Mouse (Mus musculus) midbrain, embryonic 14.5 days (tissue): ENCODE data around the gene Tmem106c. TPM values are rescaled to one million over a fixed set of nuclear protein-coding genes. Genes with fewer than 3 reads are reported as not detected.

Experiments
- ATAC-seq: fragments of 200-750 bp; cut with Nextera tagmentation; 2 replicates; pipeline ENCODE4 v1.8.0; 2017; ENCODE audit warnings: moderate number of reproducible peaks, moderate library complexity; ENCODE audit not compliant: low FRiP score, low TSS enrichment
- DNase-seq: peaks from one replicate; pipeline ENCODE4 v3.0.0-alpha.2; 2015
- H3K27ac ChIP-seq: fragments of 300-500 bp; sonication (generic); replicated peaks from 2 replicates; pipeline ENCODE4 v1.5.1; 2014; ENCODE audit warnings: mild to moderate bottlenecking, low read depth, low read length, moderate library complexity
- H3K27me3 ChIP-seq: fragments of 300-500 bp; sonication (generic); 2 replicates; pipeline ENCODE4 v1.6.1; 2014; ENCODE audit warnings: low read length, control low read depth, mixed read lengths; ENCODE audit not compliant: control insufficient read depth, insufficient read depth
- H3K36me3 ChIP-seq: fragments of 300-500 bp; sonication (generic); 2 replicates; pipeline ENCODE4 v1.6.1; 2014; ENCODE audit warnings: low read length, control low read depth; ENCODE audit not compliant: control insufficient read depth, insufficient read depth
- H3K4me1 ChIP-seq: fragments of 300-500 bp; sonication (generic); 2 replicates; pipeline ENCODE4 v1.6.1; 2014; ENCODE audit warnings: mild to moderate bottlenecking, antibody characterized with exemption, low read length, control low read depth; ENCODE audit not compliant: control insufficient read depth, insufficient read depth
- H3K4me2 ChIP-seq: fragments of 300-500 bp; sonication (generic); 2 replicates; pipeline ENCODE4 v1.6.1; 2014; ENCODE audit warnings: mild to moderate bottlenecking, low read length, moderate library complexity
- H3K4me3 ChIP-seq: fragments of 300-500 bp; sonication (generic); replicated peaks from 2 replicates; pipeline ENCODE4 v1.5.1; 2014; ENCODE audit warnings: low read depth, low read length
- H3K9ac ChIP-seq: fragments of 300-500 bp; sonication (generic); replicated peaks from 2 replicates; pipeline ENCODE4 v1.6.1; 2014; ENCODE audit warnings: mild to moderate bottlenecking, low read length, moderate library complexity
- H3K9me3 ChIP-seq: fragments of 300-500 bp; sonication (generic); 2 replicates; pipeline ENCODE4 v1.6.1; 2016; ENCODE audit warnings: low read length, control low read depth, mixed read lengths; ENCODE audit not compliant: control insufficient read depth
- WGBS: fragments of 180-500 bp; shearing (Covaris S2); extraction: QIAGEN DNeasy Blood & Tissue Kit; methylation state at CpG from one replicate; pipeline ENCODE4 v1.1.7; 2014; 5-methylcytosine and 5-hydroxymethylcytosine counted together
- polyA plus RNA-seq: library from polyadenylated mRNA; unstranded; fragments of >200 nt; fragmentation: Nextera tagmentation; extraction: Ambion mirVana; gene quantifications from 2 replicates; pipeline ENCODE4 v1.2.1, GENCODE M21; 2014

Tmem106c gene
- polyA plus RNA-seq, 1 experiment from 2014 or later: 63.6 TPM

DNA sequence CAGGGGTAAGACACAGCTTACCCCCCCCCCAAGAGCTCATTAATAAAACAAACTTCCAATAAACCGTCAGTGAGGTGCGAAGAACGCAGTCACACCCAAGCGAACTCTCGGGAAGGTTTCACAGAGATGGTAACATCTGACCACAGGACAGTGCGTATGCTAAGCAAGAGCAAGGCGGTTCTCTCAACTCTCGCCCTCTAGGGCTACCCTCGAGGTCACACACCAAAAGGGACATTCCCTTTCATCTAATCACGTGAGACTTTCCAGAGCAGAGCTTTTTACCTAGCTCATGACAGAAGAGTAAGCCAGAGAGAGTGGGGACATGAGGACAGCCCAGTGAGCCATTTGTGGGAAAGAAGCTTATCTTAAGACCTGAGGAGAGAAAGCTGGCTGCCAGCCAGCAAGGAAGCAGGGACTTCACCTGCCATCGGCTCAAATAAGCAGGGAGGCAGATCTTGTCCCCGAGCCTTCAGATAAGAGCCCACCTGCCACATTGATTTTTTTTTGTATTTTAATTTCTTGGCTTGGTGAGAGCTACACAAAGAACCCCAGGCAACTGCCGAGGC, 34.7 kb upstream of the Tmem106c start:
- Histone ChIP-seq H3K4me2 (no peak overlapping the region), H3K27me3 (no peaks in the 10 kb centered on the region), H3K4me3 (no peak overlapping the region), H3K36me3 (no peaks in the 10 kb centered on the region), H3K9ac (no peak overlapping the region), H3K4me1 (no peaks in the 10 kb centered on the region), H3K9me3 (no peaks in the 10 kb centered on the region), H3K27ac (no peak overlapping the region)
- ATAC-seq: no peak
- no peak for DNase-seq
- 66% methylated on average over 13 of the region's 13 CpGs for WGBS

DNA sequence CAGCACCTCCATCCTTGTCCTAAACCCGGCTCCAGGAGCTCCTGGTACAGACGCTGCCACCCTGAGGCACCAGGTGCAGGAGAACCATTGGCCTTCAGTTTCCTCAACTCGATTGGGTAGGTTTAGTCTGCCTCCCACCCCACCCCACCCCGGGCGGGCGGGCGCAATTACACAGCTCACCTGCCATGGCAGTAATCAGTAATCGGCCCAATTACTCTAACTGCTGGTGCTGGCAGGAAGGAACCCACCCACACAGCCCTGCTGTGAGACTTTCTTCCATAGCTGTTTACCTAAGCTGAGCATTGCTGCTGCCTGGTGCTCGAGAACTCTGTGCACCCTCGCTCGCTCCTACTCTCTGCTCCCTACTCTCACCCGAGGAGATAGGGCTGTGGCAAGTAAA, 31.6 kb upstream of the Tmem106c start:
- Histone ChIP-seq H3K36me3 (no peaks in the 10 kb centered on the region), H3K9ac (no peak overlapping the region), H3K4me3 (no peak overlapping the region), H3K27me3 (no peaks in the 10 kb centered on the region), H3K27ac (no peak overlapping the region), H3K4me2 (no peak overlapping the region), H3K9me3 (no peaks in the 10 kb centered on the region), H3K4me1 (no peaks in the 10 kb centered on the region)
- DNase-seq (no peak), ATAC-seq (no peak)
- 90% methylated on average over 12 of the region's 12 CpGs for WGBS

DNA sequence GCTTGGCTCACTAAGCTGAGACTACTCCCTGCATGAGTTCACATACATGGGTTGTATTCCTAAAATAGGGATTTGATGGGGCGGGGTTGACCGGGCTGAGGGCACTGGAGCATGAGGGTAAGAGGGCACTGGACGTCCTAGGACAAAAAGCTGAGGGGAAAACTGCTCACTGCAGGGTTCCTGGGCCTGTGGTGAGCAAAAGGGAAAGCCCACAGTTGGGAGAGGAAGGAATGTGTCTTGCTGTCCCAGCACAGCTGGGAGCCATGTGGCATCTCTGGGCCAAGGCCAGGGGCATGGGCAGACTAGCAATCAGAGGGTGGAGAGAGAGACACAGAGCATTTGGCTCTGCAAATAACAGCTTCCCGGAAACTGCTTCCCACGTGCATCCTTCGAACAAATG, 25.4 kb upstream of the Tmem106c start:
- H3K4me2 ChIP-seq: no peak overlapping the region
- no peak overlapping the region for H3K27ac ChIP-seq
- H3K9me3 ChIP-seq: no peaks in the 10 kb centered on the region
- no peak overlapping the region for H3K4me3 ChIP-seq
- no peaks in the 10 kb centered on the region for H3K4me1 ChIP-seq
- DNase-seq (no peak), ATAC-seq (no peak)
- H3K27me3 ChIP-seq: no peaks in the 10 kb centered on the region
- 42% methylated on average over 6 of the region's 6 CpGs for WGBS
- H3K36me3 ChIP-seq: no peaks in the 10 kb centered on the region
- H3K9ac ChIP-seq: no peak overlapping the region

DNA sequence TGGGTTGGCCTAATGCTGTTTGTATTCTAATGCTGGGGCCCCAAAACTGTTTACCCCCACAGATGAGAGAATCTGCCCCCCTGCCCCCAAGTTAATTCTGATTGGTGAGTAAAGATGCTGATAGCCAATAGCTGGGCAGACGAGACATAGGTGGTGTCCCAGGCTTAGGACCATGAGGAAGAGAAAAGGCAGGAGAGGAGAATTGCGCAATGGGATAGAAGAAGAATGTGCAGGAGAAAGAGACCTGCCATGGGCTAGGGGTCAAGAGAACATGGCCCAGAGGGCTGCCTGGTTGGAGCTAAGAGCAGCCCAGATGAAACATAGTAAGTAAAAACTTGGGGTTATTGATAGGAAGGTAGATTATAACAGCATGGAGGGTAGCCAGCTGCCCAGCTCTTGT, 23.9 kb upstream of the Tmem106c start:
- Histone ChIP-seq H3K9ac (no peak overlapping the region), H3K9me3 (no peaks in the 10 kb centered on the region), H3K27me3 (no peaks in the 10 kb centered on the region), H3K36me3 (no peaks in the 10 kb centered on the region), H3K27ac (no peak overlapping the region), H3K4me3 (no peak overlapping the region), H3K4me1 (no peaks in the 10 kb centered on the region), H3K4me2 (no peak overlapping the region)
- 87% methylated on average over 2 of the region's 2 CpGs for WGBS
- ATAC-seq (no peak), DNase-seq (no peak)

DNA sequence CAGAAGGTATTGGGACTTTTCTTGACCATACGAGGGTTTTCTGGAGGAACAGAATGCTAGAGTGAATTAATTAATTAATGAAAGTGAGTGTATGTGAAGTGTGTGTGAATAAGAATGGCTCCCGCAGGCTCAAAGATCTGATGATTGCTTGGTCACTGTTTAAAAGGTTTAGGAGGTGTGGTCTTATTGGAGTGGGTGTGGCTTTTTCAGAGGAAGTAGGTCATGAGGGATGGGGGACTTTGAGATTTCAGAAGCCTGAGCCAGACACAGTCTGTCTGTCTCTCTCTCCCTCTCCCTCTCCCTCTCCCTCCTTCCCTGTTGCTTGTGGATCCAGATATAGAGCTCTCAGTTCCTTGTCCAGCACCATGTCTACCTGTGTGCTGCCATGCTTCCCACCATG, 22.7 kb upstream of the Tmem106c start:
- Histone ChIP-seq H3K27ac (no peak overlapping the region), H3K4me3 (no peak overlapping the region), H3K9ac (no peak overlapping the region), H3K9me3 (no peaks in the 10 kb centered on the region), H3K27me3 (no peaks in the 10 kb centered on the region), H3K4me1 (no peaks in the 10 kb centered on the region), H3K36me3 (no peaks in the 10 kb centered on the region), H3K4me2 (no peak overlapping the region)
- ATAC-seq (no peak), DNase-seq (no peak)
- WGBS: 96% methylated on average over 2 of the region's 2 CpGs

DNA sequence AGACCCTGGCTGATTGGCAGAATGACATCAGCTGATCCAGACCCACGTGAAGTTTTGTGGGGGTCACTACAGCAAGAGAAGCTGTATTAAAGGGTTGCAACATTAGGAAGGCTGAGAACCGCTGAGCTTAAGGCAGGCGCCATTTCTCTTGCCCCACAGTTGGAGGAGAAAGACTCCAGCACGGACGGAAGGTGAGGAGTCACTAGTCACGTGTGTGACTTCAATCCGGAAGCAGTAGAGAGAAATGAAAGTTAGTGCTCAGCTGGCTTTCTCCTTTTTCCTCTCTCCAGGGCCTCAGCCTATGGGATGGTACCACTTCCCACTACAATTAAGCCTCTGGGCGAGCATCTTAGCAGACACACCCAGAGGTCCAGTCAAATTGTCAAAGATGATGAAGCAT, 21.5 kb upstream of the Tmem106c start:
- Histone ChIP-seq H3K36me3 (no peaks in the 10 kb centered on the region), H3K9ac (no peak overlapping the region), H3K4me3 (no peak overlapping the region), H3K4me1 (no peaks in the 10 kb centered on the region), H3K4me2 (no peak overlapping the region), H3K27me3 (no peaks in the 10 kb centered on the region), H3K9me3 (no peaks in the 10 kb centered on the region), H3K27ac (no peak overlapping the region)
- ATAC-seq: no peak
- 86% methylated on average over 8 of the region's 8 CpGs for WGBS
- no peak for DNase-seq

DNA sequence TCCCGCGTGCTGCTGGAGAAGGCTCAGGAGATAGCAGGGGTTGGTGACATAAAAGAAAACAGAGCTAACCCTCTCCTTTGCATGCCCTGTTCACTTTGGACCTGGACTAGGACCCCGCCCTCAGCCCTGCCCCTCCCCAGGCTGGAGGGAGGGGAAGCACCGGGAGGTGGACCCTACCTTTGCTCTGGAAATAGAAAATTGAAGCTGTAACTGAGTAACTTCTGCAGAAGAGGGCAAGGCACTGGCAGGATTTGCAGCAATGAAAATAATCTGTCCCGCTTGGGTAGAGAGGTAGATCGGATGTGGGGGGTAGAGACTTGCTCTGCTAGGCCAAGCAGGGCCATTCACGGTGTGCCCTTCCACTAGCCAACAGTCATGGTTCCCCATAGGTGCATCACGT, 20.6 kb upstream of the Tmem106c start:
- Histone ChIP-seq H3K27me3 (no peaks in the 10 kb centered on the region), H3K9me3 (no peaks in the 10 kb centered on the region), H3K9ac (no peak overlapping the region), H3K36me3 (no peaks in the 10 kb centered on the region), H3K4me2 (no peak overlapping the region), H3K4me1 (no peaks in the 10 kb centered on the region), H3K27ac (no peak overlapping the region), H3K4me3 (no peak overlapping the region)
- 92% methylated on average over 8 of the region's 8 CpGs for WGBS
- no peak for DNase-seq
- no peak for ATAC-seq

DNA sequence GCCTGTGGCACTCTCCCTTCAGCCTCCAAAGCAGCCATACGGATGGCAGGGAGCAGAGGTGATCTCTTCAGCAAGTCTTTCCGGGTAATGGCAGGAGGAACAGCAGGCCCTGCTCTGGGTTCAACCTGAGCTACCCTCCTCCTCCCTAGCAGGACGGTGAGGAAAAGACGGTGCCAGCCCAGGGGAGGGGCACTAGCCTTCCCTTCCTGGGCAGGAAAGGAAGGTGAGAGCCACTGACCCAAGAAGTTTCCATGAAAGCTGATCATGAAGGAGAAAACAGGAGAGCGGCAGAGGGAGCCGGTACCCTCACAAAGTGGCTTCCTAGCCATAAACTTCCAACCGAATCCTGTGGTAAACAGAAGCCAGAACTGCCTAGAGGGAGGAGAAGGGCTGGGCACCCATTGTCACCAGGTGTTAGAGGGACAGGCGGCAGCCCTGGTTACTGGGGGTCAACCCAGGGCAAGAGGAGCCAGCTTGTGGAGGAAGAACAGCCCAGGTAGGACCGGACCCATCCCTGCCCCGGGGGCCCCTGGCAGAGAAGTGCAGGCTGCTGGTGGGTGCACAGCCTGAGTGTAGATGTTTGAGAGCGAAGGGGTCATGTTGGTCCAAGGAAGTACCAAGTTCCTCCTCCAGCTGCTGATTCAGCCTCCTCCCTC, 19.0 kb upstream of the Tmem106c start:
- Histone ChIP-seq H3K4me2 (no peak overlapping the region), H3K4me3 (no peak overlapping the region), H3K27ac (no peak overlapping the region), H3K9ac (no peak overlapping the region), H3K27me3 (no peaks in the 10 kb centered on the region), H3K4me1 (no peaks in the 10 kb centered on the region), H3K36me3 (no peaks in the 10 kb centered on the region), H3K9me3 (no peaks in the 10 kb centered on the region)
- WGBS: 86% methylated on average over 11 of the region's 11 CpGs
- no peak for ATAC-seq
- DNase-seq: no peak

DNA sequence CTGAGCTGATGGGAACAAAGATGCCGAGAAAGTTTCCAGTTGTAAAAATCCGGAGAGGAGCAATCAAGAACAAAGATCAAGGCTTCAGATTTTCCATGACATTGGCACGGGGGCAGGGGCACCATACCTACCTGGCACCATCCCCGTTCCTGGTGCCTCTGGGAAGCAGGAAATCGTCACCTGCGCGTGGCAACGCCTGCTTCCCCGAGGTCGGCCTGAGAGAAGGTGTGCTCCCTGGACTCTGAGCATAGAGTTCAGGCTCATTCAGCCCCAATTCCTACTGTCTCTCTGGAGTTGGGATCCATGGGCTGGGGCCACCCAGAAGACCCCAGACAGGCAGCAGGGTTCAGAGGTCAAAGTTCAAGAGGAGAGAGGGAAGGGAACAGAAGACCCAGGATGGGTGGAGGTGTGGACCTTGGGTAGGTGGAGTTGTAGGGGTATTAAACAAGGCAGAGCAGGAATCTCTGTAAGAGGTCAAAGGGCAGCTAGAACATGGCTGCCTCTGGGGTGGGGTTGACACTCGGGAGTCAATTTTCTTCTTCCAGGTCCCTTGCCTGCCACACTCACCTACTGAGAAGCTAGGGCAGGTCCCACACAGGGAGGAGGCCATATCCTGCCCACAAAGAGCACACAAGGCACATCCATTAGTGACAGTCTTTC, 18.2 kb upstream of the Tmem106c start:
- no peak overlapping the region for H3K27ac ChIP-seq
- H3K9ac ChIP-seq: no peak overlapping the region
- WGBS: 78% methylated on average over 11 of the region's 11 CpGs
- H3K27me3 ChIP-seq: no peaks in the 10 kb centered on the region
- H3K4me3 ChIP-seq: no peak overlapping the region
- H3K36me3 ChIP-seq: no peaks in the 10 kb centered on the region
- ATAC-seq (no peak), DNase-seq (no peak)
- no peaks in the 10 kb centered on the region for H3K4me1 ChIP-seq
- H3K4me2 ChIP-seq: no peak overlapping the region
- no peaks in the 10 kb centered on the region for H3K9me3 ChIP-seq
